Mouse (Mus musculus): Measurements from ENCODE around the gene Sbk2. TPM values are rescaled to one million over a fixed set of nuclear protein-coding genes. Genes with fewer than 3 reads are reported as not detected.

The Sbk2 gene
- total and polyA plus RNA-seq, 3 experiments, result 0.10 to 0.30 TPM; not detected in 1

- Histone ChIP-seq H3K4me1 (ENCODE audit: control insufficient read depth in 1 of 2, insufficient read depth in 2 of 2) (peaks cover 10 to 33% of the 10 kb centered on the region in 2 experiments), H3K9me3 (replicated peaks; ENCODE audit: low read length) (no peaks in the 10 kb centered on the region), H3K79me2 (replicated peaks; ENCODE audit: control insufficient read depth, extremely low read depth, insufficient read depth, poor library complexity, severe bottlenecking) (no peaks in the 10 kb centered on the region), H3K36me3 (replicated peaks in 1 of 2; ENCODE audit: control insufficient read depth in 1 of 2, insufficient read depth in 1 of 2, low read length in 1 of 2) (peaks cover 34 to 50% of the 10 kb centered on the region in 2 experiments), H3K9ac (ENCODE audit: insufficient read depth, low read depth) (no peak overlapping the region), H3K4me3 (replicated peaks in 1 of 3; ENCODE audit: low read depth in 2 of 3, low read length in 2 of 3, poor library complexity in 1 of 3) (no peak overlapping the region), H3K27ac (ENCODE audit: insufficient read depth, low read depth) (no peak overlapping the region), H3K4me2 (ENCODE audit: insufficient read depth, low read depth, poor library complexity, severe bottlenecking) (no peak overlapping the region), H3K27me3 (replicated peaks) (no peaks in the 10 kb centered on the region)
- no peak for DNase-seq (ENCODE audit: extremely low read depth)
- dilution Hi-C loops (cut with MboI; ENCODE audit: extremely low pct_ligation_motif_present, extremely low pct_unique_long_range_greater_than_20kb, low sequenced_read_pairs), result no loop called here
- TF ChIP-seq POLR2A (IDR thresholded peaks at IDR 0.05; ENCODE audit: low read depth, low read length), result no peak
- no peak for TF ChIP-seq UBTF (IDR thresholded peaks at IDR 0.05; ENCODE audit: low read depth, low read length)
- no peak for TF ChIP-seq MEF2A (IDR thresholded peaks at IDR 0.05; ENCODE audit: borderline replicate concordance, low read depth, low read length)
- no peak for TF ChIP-seq SIN3A (IDR thresholded peaks at IDR 0.05; ENCODE audit: low read length)
- no peak for TF ChIP-seq JUN (IDR thresholded peaks at IDR 0.05; ENCODE audit: insufficient read depth, low read depth, low read length)
- TF ChIP-seq SMC3 (IDR thresholded peaks at IDR 0.05; ENCODE audit: low read depth, low read length), result no peak
- no peak for TF ChIP-seq MAX (IDR thresholded peaks at IDR 0.05; ENCODE audit: low read length)
- no peak for TF ChIP-seq ETS1 (conservative IDR thresholded peaks at IDR 0.05; ENCODE audit: low read depth, low read length)
- no peak for TF ChIP-seq E2F4 (IDR thresholded peaks at IDR 0.05; ENCODE audit: insufficient replicate concordance, low read depth, low read length)
- TF ChIP-seq ZKSCAN1 (IDR thresholded peaks at IDR 0.05; ENCODE audit: borderline replicate concordance, low read depth, low read length), result no peak
- no peak for TF ChIP-seq IRF4 (IDR thresholded peaks at IDR 0.05; ENCODE audit: low read depth, low read length)
- no peak for TF ChIP-seq HCFC1 (IDR thresholded peaks at IDR 0.05; ENCODE audit: low read depth, low read length)
- TF ChIP-seq TCF12 (IDR thresholded peaks at IDR 0.05; ENCODE audit: low read depth, low read length), result no peak
- no peak for TF ChIP-seq USF1 (IDR thresholded peaks at IDR 0.05; ENCODE audit: low read depth, low read length)
- TF ChIP-seq RCOR1 (conservative IDR thresholded peaks at IDR 0.05; ENCODE audit: low read depth, low read length), result no peak
- no peak for TF ChIP-seq CTCF (conservative IDR thresholded peaks at IDR 0.05 in 1 of 2, IDR thresholded peaks at IDR 0.05 in 1 of 2; ENCODE audit: low read depth in 2 of 2, low read length in 2 of 2)
- no peak for TF ChIP-seq GABPA (IDR thresholded peaks at IDR 0.05; ENCODE audit: insufficient replicate concordance, low read depth, low read length)
- TF ChIP-seq JUND (conservative IDR thresholded peaks at IDR 0.05; ENCODE audit: low read depth, low read length), result no peak
- TF ChIP-seq ELF1 (IDR thresholded peaks at IDR 0.05; ENCODE audit: low read depth, low read length), result no peak
- in situ Hi-C loops (cut with MboI; ENCODE audit: low pct_ligation_motif_present, low pct_unique_long_range_greater_than_20kb, low sequenced_read_pairs), result no loop called here
Measured at GRCm38 (mm10) chr7:4920976-4921823, 43.0 kb downstream of the Sbk2 start.

GRCm38 (mm10) chr7:4920496-4920895, 43.7 kb downstream of the Sbk2 start:
- in situ Hi-C loops (cut with MboI; ENCODE audit: low pct_ligation_motif_present, low pct_unique_long_range_greater_than_20kb, low sequenced_read_pairs) (no loop called here), dilution Hi-C loops (cut with MboI; ENCODE audit: extremely low pct_ligation_motif_present, extremely low pct_unique_long_range_greater_than_20kb, low sequenced_read_pairs) (no loop called here)
- DNase-seq (ENCODE audit: extremely low read depth), result no peak
- TF ChIP-seq RAD21 (IDR thresholded peaks at IDR 0.05; ENCODE audit: low read depth, low read length) (no peak), EP300 (IDR thresholded peaks at IDR 0.05; ENCODE audit: low read length) (no peak), ZMIZ1 (IDR thresholded peaks at IDR 0.05; ENCODE audit: low read depth, low read length) (no peak), SIN3A (IDR thresholded peaks at IDR 0.05; ENCODE audit: low read length) (no peak), MXI1 (IDR thresholded peaks at IDR 0.05; ENCODE audit: low read depth, low read length) (no peak), TBP (conservative IDR thresholded peaks at IDR 0.05; ENCODE audit: low read depth, low read length) (no peak), HCFC1 (IDR thresholded peaks at IDR 0.05; ENCODE audit: low read depth, low read length) (no peak), IRF4 (IDR thresholded peaks at IDR 0.05; ENCODE audit: low read depth, low read length) (no peak), JUN (IDR thresholded peaks at IDR 0.05; ENCODE audit: insufficient read depth, low read depth, low read length) (no peak)
- peaks cover 34 to 50% of the 10 kb centered on the region in 2 experiments for H3K36me3 ChIP-seq (replicated peaks in 1 of 2; ENCODE audit: control insufficient read depth in 1 of 2, insufficient read depth in 1 of 2, low read length in 1 of 2)
- H3K27ac ChIP-seq (ENCODE audit: insufficient read depth, low read depth), result no peak overlapping the region
- no peak overlapping the region for H3K4me2 ChIP-seq (ENCODE audit: insufficient read depth, low read depth, poor library complexity, severe bottlenecking)
- no peak overlapping the region for H3K9ac ChIP-seq (ENCODE audit: insufficient read depth, low read depth)
- no peaks in the 10 kb centered on the region for H3K79me2 ChIP-seq (replicated peaks; ENCODE audit: control insufficient read depth, extremely low read depth, insufficient read depth, poor library complexity, severe bottlenecking)
- no peaks in the 10 kb centered on the region for H3K9me3 ChIP-seq (replicated peaks; ENCODE audit: low read length)
- H3K4me3 ChIP-seq (replicated peaks in 1 of 3; ENCODE audit: low read depth in 2 of 3, low read length in 2 of 3, poor library complexity in 1 of 3), result no peak overlapping the region
- H3K4me1 ChIP-seq (ENCODE audit: control insufficient read depth in 1 of 2, insufficient read depth in 2 of 2), result peaks cover 12 to 30% of the 10 kb centered on the region in 2 experiments
- no peaks in the 10 kb centered on the region for H3K27me3 ChIP-seq (replicated peaks)
